Mouse (Mus musculus) limb, embryonic 12.5 days (tissue): Measurements from ENCODE around the gene Defb28. TPM values are rescaled to one million over a fixed set of nuclear protein-coding genes. Genes with fewer than 3 reads are reported as not detected.

Source experiments
- ATAC-seq: fragments of 200-750 bp; cut with Nextera tagmentation; 2 replicates; pipeline ENCODE4 v1.8.0; 2017; ENCODE audit warnings: low read depth, moderate TSS enrichment; ENCODE audit not compliant: insufficient number of reproducible peaks, insufficient read depth, low FRiP score, low TSS enrichment
- H3K27ac ChIP-seq: fragments of 300-500 bp; sonication (generic); 2 replicates; pipeline ENCODE4 v1.5.1; 2016; ENCODE audit warnings: mild to moderate bottlenecking, moderate library complexity
- H3K27me3 ChIP-seq: fragments of 300-500 bp; sonication (generic); 2 replicates; pipeline ENCODE4 v1.6.1; 2016; ENCODE audit warnings: mild to moderate bottlenecking, moderate library complexity
- H3K36me3 ChIP-seq: fragments of 300-500 bp; sonication (generic); 2 replicates; pipeline ENCODE4 v1.6.1; 2016; ENCODE audit warnings: mild to moderate bottlenecking, moderate library complexity
- H3K4me1 ChIP-seq: fragments of 300-500 bp; sonication (generic); replicated peaks from 2 replicates; pipeline ENCODE4 v1.6.1; 2016
- H3K4me2 ChIP-seq: fragments of 300-500 bp; sonication (generic); 2 replicates; pipeline ENCODE4 v1.6.1; 2016; ENCODE audit warnings: mild to moderate bottlenecking, moderate library complexity
- H3K4me3 ChIP-seq: fragments of 300-500 bp; sonication (generic); replicated peaks from 2 replicates; pipeline ENCODE4 v1.5.1; 2016; ENCODE audit warnings: mild to moderate bottlenecking
- H3K9ac ChIP-seq: fragments of 300-500 bp; sonication (generic); replicated peaks from 2 replicates; pipeline ENCODE4 v1.6.1; 2016; ENCODE audit warnings: mild to moderate bottlenecking, moderate library complexity
- H3K9me3 ChIP-seq: fragments of 300-500 bp; sonication (generic); 2 replicates; pipeline ENCODE4 v1.6.1; 2016; ENCODE audit warnings: mild to moderate bottlenecking, moderate library complexity
- WGBS: fragments of 180-500 bp; shearing (Covaris S2); methylation state at CpG from one replicate; pipeline ENCODE4 v1.1.7; 2016; 5-methylcytosine and 5-hydroxymethylcytosine counted together
- polyA plus RNA-seq: library from polyadenylated mRNA; unstranded; fragments of >200 nt; fragmentation: Nextera tagmentation; extraction: Ambion mirVana; gene quantifications from 2 replicates; pipeline ENCODE4 v1.2.1, GENCODE M21; 2016

The Defb28 gene
- polyA plus RNA-seq, 1 experiment from 2014 or later, result not detected

DNA sequence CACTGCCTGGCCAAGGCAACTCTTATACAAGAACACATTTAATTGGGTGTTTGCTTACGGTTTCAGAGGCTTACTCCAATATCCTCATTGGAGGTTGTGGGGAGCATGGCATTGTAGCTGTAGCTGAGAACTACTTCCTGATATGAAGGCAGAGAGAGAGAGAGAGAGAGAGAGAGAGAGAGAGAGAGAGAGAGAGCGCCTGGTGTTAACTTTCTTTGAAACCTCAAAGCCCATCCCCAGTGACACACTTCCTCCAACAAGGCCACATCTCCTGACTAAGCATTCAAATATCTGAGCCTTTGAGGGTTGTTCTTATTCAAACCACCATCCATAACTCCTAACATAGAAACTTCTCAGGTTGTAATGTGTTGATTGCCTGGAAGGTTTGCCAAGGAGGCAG, 14.1 kb upstream of the Defb28 start:
- 0 out of 2 replicates have a peak, but pooled peaks cover 2% of the 10 kb centered on the region for H3K9me3 ChIP-seq
- no peak overlapping the region for H3K9ac ChIP-seq
- no peak for ATAC-seq
- no peaks in the 10 kb centered on the region for H3K27me3 ChIP-seq
- no peak overlapping the region for H3K4me3 ChIP-seq
- no peaks in the 10 kb centered on the region for H3K4me1 ChIP-seq
- WGBS, result 84% methylated on average over 2 of the region's 2 CpGs
- H3K4me2 ChIP-seq, result no peak overlapping the region
- no peak overlapping the region for H3K27ac ChIP-seq
- H3K36me3 ChIP-seq, result no peaks in the 10 kb centered on the region

DNA sequence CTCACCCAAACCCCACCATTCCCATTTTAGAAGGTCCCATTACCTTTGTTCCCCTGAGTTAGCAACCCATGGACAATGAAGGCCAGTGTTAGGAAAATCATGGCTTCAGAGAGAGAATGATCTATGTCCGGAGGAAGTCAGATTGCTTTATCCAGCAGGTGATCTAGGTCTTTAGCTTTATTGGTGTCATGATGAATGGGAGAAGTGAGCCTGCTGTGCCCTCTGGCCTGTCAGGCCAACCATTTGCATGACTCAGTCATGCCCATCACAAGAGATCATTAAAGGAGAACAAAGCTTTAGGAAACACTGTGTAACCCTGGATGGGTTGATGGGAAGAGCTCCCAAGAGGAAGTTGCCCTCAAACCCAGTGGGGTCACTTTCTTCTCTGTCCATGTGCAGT, 6.5 kb upstream of the Defb28 start, which contains the start of gene Defb26:
Defb26 (minus strand) TSS at position 101 of the 400 bp plus-strand sequence.
- peaks cover 5% of the 10 kb centered on the region; the same call in 1 of the 2 replicates for H3K27me3 ChIP-seq
- no peaks in the 10 kb centered on the region for H3K36me3 ChIP-seq
- H3K4me3 ChIP-seq, result no peak within 1 kb of the TSS
- H3K4me1 ChIP-seq, result no peaks in the 10 kb centered on the region
- 88% methylated on average over 1 of the region's 1 CpGs for WGBS
- H3K4me2 ChIP-seq, result no peak within 1 kb of the TSS
- H3K9ac ChIP-seq, result no peak within 1 kb of the TSS
- ATAC-seq, result no peak
- H3K9me3 ChIP-seq, result no peaks in the 10 kb centered on the region
- no peak within 1 kb of the TSS for H3K27ac ChIP-seq

DNA sequence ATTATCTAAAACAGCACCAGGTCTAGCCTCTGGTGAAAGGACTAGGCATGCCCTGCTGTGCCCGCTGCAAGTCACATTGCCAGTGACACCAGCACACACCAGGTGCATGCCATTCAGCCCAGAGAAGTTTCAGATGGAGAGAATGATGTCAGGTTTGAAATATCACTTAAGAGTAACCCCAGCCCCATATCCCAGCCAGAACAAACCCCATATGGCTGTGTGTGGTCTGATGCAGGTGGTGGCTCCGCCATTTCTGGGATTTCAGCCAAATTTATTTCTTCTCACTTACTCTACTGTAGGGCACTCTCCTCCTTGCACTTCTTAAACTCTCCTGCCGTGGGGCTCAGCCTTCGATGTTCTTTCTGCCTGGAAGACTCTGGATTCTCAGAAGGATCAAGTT, 2.0 kb upstream of the Defb28 start:
- Histone ChIP-seq H3K4me2 (no peak overlapping the region), H3K4me1 (no peaks in the 10 kb centered on the region), H3K36me3 (no peaks in the 10 kb centered on the region), H3K9me3 (no peaks in the 10 kb centered on the region), H3K4me3 (no peak overlapping the region), H3K9ac (no peak overlapping the region), H3K27ac (no peak overlapping the region), H3K27me3 (peaks cover 2% of the 10 kb centered on the region; the same call in 1 of the 2 replicates)
- 67% methylated on average over 4 of the region's 4 CpGs for WGBS
- peak; percentile 31; the same call in 1 of the 2 replicates for ATAC-seq

DNA sequence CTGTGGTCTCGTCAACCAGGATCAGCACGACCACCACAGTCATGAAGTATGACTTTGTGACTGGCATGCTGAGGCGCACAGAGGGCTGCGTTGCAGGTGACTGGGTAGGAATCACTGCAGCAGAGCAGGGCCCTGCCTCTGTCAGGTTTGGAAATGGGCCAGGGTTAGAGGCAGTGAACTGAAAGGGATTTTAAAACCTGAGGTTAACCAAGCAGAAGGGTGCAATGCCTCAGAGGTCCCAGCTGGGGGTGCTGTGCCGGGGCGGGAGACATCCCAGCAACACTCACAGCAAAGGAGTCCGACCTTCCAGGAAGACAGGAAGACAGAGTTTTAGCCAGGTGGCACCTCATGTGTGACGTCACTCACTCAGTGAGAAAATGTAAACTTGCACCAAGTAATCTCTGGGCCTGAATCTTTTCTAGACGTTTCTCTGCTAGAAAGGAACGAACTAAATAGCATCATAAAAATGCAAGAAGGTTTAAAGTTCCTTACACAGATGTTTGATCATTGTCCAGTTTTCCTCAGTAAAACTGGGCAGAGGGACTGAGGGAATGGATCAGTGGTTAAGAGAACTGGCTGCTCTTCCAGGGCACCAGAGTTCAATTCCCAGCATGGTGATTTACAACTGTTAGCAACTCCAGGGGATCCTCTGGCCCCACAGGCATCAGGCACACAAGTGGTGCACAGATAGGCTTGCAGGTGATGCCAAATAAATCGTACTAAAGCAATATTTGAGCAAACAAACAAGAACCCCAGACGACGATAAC, 22.1 kb downstream of the Defb28 start, which contains the start of gene Defb29:
Defb29 (minus strand) TSS at position 155 of the 767 bp plus-strand sequence.
- Histone ChIP-seq H3K4me2 (no peak within 1 kb of the TSS), H3K9ac (no peak within 1 kb of the TSS), H3K27ac (no peak within 1 kb of the TSS), H3K27me3 (no peaks in the 10 kb centered on the region), H3K36me3 (no peaks in the 10 kb centered on the region), H3K4me1 (0 out of 2 replicates have a peak, but pooled peaks cover 2% of the 10 kb centered on the region), H3K9me3 (peaks cover 5% of the 10 kb centered on the region), H3K4me3 (no peak within 1 kb of the TSS)
- no peak for ATAC-seq
- WGBS, result 56% methylated on average over 13 of the region's 13 CpGs

DNA sequence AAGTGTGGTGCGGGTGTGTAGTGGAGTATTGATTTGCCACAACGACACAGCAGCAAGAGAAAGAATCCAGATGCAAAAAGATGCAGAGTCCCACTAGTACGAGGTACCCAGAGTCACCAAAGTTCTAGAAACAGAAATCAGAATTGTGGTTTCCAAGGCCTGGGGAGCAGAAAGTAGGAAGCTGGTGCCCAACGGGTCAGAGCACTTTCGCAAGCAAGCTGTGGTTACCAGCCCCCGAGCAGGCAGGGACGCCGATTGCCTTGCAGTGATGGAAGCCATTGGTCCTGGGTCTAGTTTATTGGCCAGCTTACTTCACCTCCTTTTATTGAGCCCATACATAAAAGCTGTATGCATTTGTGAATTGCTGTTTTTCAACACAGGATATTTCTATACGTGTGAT, 23.9 kb downstream of the Defb28 start:
- no peak for ATAC-seq
- Histone ChIP-seq H3K4me2 (no peak overlapping the region), H3K9ac (no peak overlapping the region), H3K27ac (no peak overlapping the region), H3K27me3 (no peaks in the 10 kb centered on the region), H3K36me3 (no peaks in the 10 kb centered on the region), H3K4me1 (0 out of 2 replicates have a peak, but pooled peaks cover 2% of the 10 kb centered on the region), H3K4me3 (no peak overlapping the region), H3K9me3 (peaks cover 5% of the 10 kb centered on the region)
- WGBS, result 80% methylated on average over 9 of the region's 9 CpGs

DNA sequence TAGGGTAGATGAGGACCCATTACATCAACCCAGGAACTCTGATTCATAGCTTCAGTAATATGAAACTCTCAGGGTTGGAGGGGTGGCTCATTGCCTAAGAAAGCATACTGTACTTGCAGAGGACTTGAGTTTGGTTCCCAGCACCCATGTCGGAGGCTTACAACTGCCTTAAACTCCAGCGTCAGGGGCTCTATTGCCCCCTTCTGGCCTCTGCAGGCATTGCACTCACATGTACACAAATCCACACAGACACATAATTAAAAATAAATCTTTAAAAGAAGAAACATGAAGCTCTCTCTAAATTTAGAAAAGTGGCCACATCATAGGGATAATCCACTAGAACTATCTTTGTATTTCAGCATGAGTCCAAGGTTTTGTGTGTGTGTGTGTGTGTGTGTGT, 24.8 kb downstream of the Defb28 start:
- WGBS, result 72% methylated on average over 2 of the region's 2 CpGs
- H3K36me3 ChIP-seq, result no peaks in the 10 kb centered on the region
- ATAC-seq, result no peak

DNA sequence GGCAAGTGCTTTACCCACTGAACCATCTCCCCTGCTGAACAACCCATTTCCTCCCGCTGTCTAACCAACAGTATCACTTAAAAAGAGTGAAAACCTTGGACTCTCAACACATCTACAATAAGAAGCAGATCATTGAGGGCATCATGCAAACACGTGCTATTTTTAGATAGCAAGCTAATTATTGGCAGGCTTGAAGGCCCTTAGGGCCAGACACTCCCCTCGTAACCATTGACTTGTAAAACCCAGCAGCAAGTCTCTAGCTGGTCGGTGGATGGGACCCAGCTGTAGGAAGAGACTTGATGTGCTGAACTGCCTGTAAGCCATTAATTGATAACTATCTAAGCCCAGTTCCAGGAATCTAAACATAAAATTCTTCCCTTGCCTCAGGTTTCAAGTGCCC, 25.4 kb downstream of the Defb28 start:
- Histone ChIP-seq H3K4me3 (no peak overlapping the region), H3K9ac (no peak overlapping the region), H3K27me3 (no peaks in the 10 kb centered on the region), H3K36me3 (no peaks in the 10 kb centered on the region), H3K27ac (no peak overlapping the region), H3K4me1 (0 out of 2 replicates have a peak, but pooled peaks cover 2% of the 10 kb centered on the region), H3K9me3 (peaks cover 5% of the 10 kb centered on the region), H3K4me2 (no peak overlapping the region)
- WGBS, result 49% methylated on average over 4 of the region's 4 CpGs
- ATAC-seq, result no peak

More for the DNA sequence above, 24.8 kb downstream of the Defb28 start:
- H3K27me3 ChIP-seq, result no peaks in the 10 kb centered on the region
- no peak overlapping the region for H3K4me3 ChIP-seq
- no peak overlapping the region for H3K9ac ChIP-seq
- H3K27ac ChIP-seq, result no peak overlapping the region
- H3K9me3 ChIP-seq, result peaks cover 5% of the 10 kb centered on the region
- no peak overlapping the region for H3K4me2 ChIP-seq
- 0 out of 2 replicates have a peak, but pooled peaks cover 2% of the 10 kb centered on the region for H3K4me1 ChIP-seq

DNA sequence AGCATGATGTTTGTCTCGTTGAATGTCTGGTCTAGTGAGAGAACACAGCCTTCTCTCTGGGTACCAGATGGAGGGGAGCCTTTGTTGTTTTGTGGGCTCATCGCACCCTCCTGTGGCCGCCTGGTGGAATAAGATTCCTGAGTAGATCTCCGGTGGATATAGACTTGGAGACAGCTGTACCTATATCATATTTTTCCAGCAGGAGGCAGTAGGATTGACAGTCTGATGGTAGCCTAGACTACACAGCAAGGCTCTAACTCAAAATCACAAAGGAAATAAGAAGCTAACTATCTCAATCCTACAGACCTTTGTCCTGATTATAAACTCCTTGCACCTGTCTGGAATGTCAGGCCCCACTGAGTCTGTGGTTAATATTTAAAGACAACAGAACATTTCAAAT, 26.6 kb downstream of the Defb28 start:
- 22% methylated on average over 4 of the region's 4 CpGs for WGBS
- Histone ChIP-seq H3K9me3 (peaks cover 5% of the 10 kb centered on the region), H3K4me1 (no peaks in the 10 kb centered on the region), H3K9ac (no peak overlapping the region), H3K4me2 (no peak overlapping the region), H3K36me3 (no peaks in the 10 kb centered on the region), H3K27me3 (no peaks in the 10 kb centered on the region), H3K27ac (no peak overlapping the region), H3K4me3 (no peak overlapping the region)
- no peak for ATAC-seq

DNA sequence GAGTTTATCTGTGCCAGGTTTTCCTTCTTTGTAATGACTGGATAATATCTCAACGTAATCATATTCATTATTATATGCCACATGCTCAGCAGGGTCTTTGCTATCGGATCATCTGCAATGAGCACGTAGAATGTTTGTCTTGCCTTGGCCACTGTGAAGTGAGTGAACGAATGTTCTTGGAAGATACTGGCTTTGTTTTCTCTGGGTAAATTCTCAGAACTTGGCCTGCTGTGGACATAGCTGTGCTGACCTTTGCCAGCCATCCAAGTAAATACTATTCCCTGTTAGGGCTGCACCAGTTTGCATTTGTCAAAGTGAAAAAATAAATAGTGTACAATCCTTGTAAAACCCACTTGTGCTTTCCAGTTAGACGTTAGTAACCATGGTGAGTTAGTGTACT, 30.1 kb downstream of the Defb28 start:
- Histone ChIP-seq H3K4me1 (no peaks in the 10 kb centered on the region), H3K4me2 (no peak overlapping the region), H3K27me3 (no peaks in the 10 kb centered on the region), H3K9me3 (no peaks in the 10 kb centered on the region), H3K4me3 (no peak overlapping the region), H3K9ac (no peak overlapping the region), H3K36me3 (no peaks in the 10 kb centered on the region), H3K27ac (no peak overlapping the region)
- 79% methylated on average over 5 of the region's 5 CpGs for WGBS
- ATAC-seq, result no peak

DNA sequence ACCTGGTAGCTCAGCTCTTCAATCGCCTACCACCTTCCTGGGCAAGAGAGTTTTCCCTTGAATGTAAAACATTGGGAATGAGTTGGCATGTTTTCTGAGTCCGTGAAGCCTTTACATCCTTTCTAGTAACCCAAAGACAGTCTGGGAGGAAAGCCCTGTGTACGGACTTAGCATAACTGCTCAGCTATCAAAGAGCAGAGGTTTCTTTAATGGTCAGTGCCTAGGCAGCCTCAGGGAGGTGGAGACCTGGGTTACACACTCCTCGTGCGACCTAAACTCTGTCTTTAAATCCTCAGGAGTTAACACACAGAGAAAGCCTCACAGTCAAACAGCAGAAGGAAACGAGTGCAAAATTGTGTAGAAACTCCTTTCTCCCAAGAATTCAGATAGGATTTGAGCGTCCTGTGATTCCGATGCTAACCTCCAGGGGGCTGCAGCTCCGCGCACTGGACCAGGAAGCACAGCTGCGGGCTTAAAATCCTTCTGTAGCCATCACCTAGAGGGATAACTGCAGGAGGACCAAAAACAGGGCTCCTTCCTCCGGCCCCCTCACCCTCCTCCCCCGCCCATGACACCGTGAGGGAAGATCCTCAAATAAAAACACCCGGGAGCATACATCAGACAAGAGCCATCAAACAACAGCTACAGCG, 35.8 kb downstream of the Defb28 start:
- no peak overlapping the region for H3K27ac ChIP-seq
- ATAC-seq, result no peak
- H3K36me3 ChIP-seq, result no peaks in the 10 kb centered on the region
- peak overlapping the region; percentile 35 for H3K4me2 ChIP-seq
- peaks cover 5% of the 10 kb centered on the region; the same call in 1 of the 2 replicates for H3K27me3 ChIP-seq
- 13% methylated on average over 16 of the region's 16 CpGs for WGBS
- H3K4me3 ChIP-seq, result no peak overlapping the region
- H3K4me1 ChIP-seq, result no peaks in the 10 kb centered on the region
- H3K9ac ChIP-seq, result no peak overlapping the region
- H3K9me3 ChIP-seq, result no peaks in the 10 kb centered on the region

DNA sequence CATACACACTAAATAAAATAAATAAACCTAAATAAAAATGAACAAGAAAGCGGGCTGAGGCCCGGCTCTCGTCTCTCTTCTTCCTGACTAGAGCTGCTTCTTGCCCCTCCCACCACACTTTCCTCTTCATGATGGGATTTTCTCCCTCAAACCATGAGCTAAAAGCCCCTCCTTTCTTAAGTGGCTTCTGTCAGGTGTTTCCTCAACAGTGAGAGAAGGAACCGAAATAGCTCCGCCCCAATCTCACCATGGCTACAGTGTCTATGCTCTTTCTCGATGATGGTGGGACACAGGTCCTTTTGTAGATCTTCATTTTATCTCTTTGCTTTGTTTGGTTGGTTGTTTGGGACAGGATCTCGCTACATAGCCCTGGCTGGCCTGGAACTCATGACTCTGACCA, 38.6 kb downstream of the Defb28 start:
- Histone ChIP-seq H3K27ac (no peak overlapping the region), H3K36me3 (no peaks in the 10 kb centered on the region), H3K4me3 (no peak overlapping the region), H3K4me2 (no peak overlapping the region), H3K9me3 (no peaks in the 10 kb centered on the region), H3K9ac (no peak overlapping the region), H3K4me1 (no peaks in the 10 kb centered on the region), H3K27me3 (peaks cover 5% of the 10 kb centered on the region; the same call in 1 of the 2 replicates)
- WGBS, result 83% methylated on average over 7 of the region's 7 CpGs
- ATAC-seq, result no peak
